Mouse (Mus musculus): ENCODE measurements around the gene Eaf2.

The Eaf2 gene

GRCm38 (mm10) chr16:36874583-36875275 lies at the start of gene Eaf2, which contains the start of gene Golgb1:
Gene Eaf2, minus strand, starts transcription at chr16:36875003.
Gene Golgb1, plus strand, starts transcription at chr16:36875140.
- peak; percentile 98 for DNase-seq (ENCODE audit: low spot score)

DNA sequence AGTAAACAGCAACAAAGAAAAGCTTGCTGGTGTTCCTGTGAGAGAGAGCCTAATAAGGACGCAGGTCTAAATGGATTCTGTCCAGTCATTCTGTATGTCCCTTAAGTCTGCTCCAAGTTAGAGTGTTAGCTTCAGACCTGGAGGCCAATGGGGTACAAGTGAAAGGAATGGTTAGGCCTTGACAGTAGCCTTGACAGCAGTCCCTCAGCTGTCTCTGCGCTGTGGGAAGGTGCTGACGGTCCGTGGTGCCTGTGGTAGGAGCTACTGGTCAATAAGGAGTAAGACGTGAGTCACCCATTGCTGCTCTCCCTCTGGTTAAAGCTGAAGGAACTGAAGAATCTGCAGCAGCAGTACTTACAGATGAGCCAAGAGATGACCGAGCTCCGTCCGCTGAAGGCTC lies 49.5 kb upstream of the Eaf2 start:
- no peak for DNase-seq (ENCODE audit: low spot score)

- peak; percentile 51 for DNase-seq (ENCODE audit: low spot score)
Observed at GRCm38 (mm10) chr16:36921980-36922379, 47.2 kb upstream of the Eaf2 start.

DNA sequence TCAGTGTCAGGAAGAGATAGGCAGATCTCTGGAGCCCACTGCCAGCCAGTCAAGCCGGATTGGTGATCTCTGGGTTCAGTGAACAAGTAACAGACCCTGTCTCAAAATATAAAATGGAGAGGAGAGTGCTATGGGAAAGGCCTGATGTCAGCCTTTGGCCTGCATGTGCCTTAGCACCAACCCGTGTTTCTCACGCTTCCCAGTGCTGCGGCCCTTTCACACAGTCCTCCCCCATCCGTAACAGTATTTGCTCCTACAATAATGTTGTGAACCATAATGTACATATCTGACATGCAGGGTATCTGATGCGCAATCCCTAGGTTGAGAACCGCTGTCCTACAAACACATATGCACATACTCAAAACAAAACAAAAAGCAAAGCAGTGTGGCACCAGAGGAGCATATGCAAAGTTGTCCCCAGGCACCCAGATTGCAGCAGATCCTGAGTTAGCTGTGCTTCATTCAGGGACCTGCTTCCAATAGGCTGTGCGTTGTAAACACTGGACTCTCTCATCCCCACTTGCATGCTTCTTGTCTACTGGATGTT lies 46.3 kb upstream of the Eaf2 start:
- DNase-seq (ENCODE audit: low spot score), result no peak

DNA sequence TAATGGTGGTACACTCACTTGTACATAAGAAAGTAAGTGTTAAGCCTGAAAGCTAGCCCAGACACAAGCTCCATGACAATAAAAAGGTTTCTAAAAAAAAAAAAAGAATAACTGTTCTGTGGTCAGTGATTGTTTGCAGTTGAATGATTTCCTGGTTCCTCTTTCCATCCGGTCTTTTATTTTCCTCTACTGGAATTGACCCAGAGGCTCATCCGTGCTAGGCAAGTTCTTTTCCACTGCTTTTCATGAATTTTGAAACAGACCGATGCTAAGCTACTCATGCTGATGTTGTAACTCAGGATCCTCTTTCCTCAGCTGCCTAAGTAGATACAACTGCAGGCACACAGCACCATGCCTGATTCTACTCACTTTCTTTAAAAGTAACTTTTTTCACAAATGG lies 45.6 kb upstream of the Eaf2 start:
- DNase-seq (ENCODE audit: low spot score), result no peak

- DNase-seq (ENCODE audit: low spot score), result no peak
Observed at GRCm38 (mm10) chr16:36918505-36918904, 43.7 kb upstream of the Eaf2 start.

- no peak for DNase-seq (ENCODE audit: low spot score)
Observed at GRCm38 (mm10) chr16:36914195-36914594, 39.4 kb upstream of the Eaf2 start.

DNA sequence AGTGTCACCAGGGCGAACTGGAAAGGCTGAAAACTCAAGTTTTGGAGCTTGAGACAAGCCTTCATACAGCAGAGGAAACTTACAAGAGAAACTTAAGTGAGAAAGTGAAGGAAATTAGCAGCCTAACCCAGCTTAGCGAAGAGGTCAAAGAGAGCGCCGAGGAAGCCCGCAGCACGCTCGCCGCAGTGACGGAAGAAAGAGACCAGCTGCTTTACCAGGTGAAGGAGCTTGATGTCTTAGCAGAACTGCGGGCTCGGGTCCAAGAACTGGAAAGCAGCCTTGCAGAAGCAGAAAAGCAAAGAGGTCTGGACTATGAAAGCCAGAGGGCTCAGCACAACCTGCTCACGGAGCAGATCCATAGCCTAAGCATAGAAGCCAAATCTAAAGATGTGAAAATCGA lies 37.5 kb upstream of the Eaf2 start:
- DNase-seq (ENCODE audit: low spot score), result no peak

DNA sequence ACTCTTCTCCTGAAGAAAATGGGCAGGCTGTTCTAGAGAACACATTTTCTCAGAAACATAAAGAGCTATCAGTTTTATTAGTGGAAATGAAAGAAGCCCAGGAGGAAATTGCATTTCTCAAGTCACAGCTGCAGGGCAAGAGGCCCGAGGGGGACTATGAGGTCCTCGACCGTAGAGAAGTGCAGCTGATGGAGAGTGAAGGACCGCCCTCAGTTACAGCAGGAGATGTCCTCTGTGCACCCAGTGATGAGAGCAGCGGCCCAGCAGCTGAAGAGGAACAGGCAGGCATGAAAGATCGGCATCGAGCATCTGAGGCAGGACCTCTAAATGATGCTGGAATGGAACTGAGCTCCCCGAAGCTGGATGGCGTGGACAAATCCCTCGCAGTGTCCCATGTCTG lies 37.1 kb upstream of the Eaf2 start:
- no peak for DNase-seq (ENCODE audit: low spot score)

- DNase-seq (ENCODE audit: low spot score), result no peak
Observed at GRCm38 (mm10) chr16:36903156-36903555, 28.4 kb upstream of the Eaf2 start.

GRCm38 (mm10) chr16:36896712-36897111 lies 21.9 kb upstream of the Eaf2 start:
- no peak for DNase-seq (ENCODE audit: low spot score)

GRCm38 (mm10) chr16:36893317-36893716 lies 18.5 kb upstream of the Eaf2 start:
- no peak for DNase-seq (ENCODE audit: low spot score)

- DNase-seq (ENCODE audit: low spot score), result no peak
Observed at GRCm38 (mm10) chr16:36891415-36891814, 16.6 kb upstream of the Eaf2 start.

DNA sequence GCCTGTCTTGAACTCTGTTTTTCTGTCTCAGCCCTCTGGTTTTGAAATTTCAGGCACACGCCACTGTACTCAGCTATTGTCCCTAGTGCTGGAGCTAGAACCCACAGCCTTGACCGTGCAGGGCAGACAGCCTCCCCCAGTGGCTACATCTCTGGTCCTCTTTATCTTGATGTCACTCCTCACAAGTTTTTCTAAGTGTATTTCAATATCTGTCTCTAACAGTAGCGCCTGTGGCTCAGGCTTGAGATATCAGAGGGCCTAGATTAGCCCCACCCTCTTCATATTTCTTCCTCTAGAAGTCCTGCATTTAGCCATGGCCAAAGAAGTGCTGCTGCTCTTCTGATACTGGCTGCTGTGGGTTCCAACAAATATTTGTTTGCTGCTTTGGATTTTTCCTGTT lies 15.8 kb upstream of the Eaf2 start:
- DNase-seq (ENCODE audit: low spot score), result no peak

DNA sequence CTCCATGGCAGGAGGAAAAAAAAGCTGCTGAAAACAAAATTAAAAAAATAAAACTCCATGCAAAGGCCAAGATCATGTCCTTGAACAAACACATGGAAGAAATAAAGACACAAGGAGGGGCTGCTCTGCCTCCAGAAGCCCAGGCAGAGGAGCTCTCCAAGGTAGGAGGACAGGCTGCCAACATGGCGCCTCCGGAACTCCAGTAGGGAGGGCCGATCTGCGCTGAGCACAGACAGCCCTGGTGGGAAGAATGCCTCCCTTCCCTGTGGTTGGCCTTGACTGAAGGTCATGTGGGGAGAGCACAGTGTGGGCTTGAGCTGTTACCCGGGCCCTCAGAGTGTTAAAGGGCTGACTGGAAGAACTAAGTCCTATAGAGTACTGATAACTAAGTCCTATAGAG lies 12.7 kb upstream of the Eaf2 start:
- no peak for DNase-seq (ENCODE audit: low spot score)

- DNase-seq (ENCODE audit: low spot score), result no peak
Observed at GRCm38 (mm10) chr16:36885912-36886311, 11.1 kb upstream of the Eaf2 start.

DNA sequence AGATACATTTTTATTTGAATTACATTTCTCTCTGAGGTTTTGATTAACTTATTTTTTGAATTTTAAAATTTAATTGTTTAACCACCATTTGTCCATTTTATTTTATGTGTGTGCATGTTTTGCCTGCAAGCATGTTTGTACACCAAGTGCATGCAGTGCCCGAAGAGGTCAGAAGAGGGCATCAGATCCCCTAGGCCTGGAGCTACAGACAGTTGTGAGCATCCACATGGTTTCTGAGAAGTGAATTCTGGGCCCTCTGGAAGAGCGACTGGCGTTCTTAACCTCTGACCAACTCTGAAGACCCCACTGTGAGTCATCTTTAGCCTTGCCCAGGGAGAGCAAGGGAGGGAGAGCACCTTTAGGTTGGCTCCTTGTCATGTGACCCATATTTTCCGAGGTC lies 10.1 kb upstream of the Eaf2 start:
- DNase-seq (ENCODE audit: low spot score), result peak; percentile 31

DNA sequence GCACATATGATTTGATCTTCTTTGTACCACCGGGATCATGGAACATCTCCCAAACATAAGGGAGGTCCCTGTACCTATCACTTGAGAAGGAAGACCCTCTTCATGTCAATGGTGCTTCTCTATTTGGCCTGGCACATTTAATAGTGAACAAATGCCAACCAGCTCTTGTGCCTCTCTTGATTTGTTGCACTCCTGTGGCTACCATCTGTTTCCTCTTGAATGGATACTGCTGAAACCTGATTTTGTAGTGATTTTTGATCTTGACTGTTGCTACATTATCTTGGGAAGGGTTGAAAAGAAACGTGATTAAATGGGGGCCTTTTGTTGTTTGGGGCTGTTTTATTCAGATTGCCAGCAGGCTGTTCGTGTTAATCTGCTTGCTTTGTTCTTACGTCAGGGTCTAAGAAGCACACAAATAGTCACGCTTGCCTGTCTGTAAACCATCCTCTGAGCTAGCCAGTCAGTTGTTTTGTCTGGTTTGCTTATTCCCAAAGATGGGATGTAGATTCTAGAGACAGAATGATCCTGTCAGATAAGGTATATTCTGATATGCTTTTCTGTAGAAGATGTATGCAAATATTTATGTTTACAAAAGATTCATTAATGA lies 8.0 kb upstream of the Eaf2 start:
- no peak for DNase-seq (ENCODE audit: low spot score)

DNA sequence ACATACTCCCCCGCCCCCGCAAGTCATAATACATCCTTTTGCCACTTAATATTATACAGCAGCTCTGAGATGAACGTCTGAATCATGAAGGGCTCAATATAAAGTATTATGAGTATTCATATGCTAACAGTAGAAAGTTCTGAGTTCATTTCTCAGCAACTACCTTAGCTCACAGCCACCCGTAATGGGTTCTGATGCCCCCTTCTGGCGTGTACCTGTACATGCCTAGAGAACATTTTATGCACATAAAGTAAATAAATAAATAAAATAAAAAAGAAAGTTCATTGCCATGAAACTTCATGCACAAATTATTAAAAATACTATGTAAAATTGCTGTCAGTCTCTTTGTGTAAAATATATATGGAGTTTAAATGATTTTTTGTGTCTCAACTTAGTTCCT lies 2.5 kb upstream of the Eaf2 start:
- peak; percentile 39 for DNase-seq (ENCODE audit: low spot score)

GRCm38 (mm10) chr16:36875276-36875851 lies 561 bp upstream of the Eaf2 start:
- DNase-seq (ENCODE audit: low spot score), result no peak

- no peak for DNase-seq (ENCODE audit: low spot score)
Observed at GRCm38 (mm10) chr16:36869442-36869841, 5.4 kb downstream of the Eaf2 start.

GRCm38 (mm10) chr16:36863585-36863984 lies 11.2 kb downstream of the Eaf2 start:
- DNase-seq (ENCODE audit: low spot score), result no peak

- no peak for DNase-seq (ENCODE audit: low spot score)
Observed at GRCm38 (mm10) chr16:36851202-36851601, 23.6 kb downstream of the Eaf2 start.
